Mouse (Mus musculus) heart, postnatal 0 days (tissue): ENCODE data around the gene Slc9a9.

Source experiments
- CTCF ChIP-seq: IDR thresholded peaks from 2 replicates; pipeline ENCODE4 v1.5.1; 2016; ENCODE audit warnings: antibody characterized with exemption, control low read depth, low read depth
- EP300 ChIP-seq: IDR thresholded peaks from 2 replicates; pipeline ENCODE4 v1.6.1; 2016; ENCODE audit warnings: antibody characterized with exemption, low read depth

DNA sequence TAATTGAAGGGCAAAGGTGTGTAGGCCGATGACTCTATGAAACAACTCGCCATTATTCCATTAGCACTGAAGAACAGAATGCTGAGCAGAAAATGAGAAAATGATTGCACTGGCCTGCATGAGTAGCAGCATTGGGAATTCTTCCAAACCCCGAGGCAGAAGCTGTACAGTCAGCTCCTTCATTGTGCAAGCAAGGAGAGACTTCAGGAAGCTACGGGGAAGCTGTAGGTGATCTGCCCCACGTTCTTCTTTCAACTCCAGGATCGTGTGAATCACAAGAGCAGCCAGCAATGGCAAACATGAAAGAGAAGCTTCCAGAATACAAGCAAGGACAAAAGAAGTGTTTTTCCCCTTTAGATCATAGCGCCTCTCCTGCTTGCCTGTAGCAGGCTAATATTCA, 538.0 kb downstream of the Slc9a9 start:
- TF ChIP-seq CTCF (no peak), EP300 (no peak)
